Mouse (Mus musculus) retina, postnatal 7 days (tissue): ENCODE data around the gene Cxcl16.
A peak's percentile ranks its signal among the peaks of the same experiment; 100 is the strongest.
"Not testable (repeated sequence)": the region's sequence is repeated elsewhere in the genome, so short reads cannot be mapped to it uniquely, and the experiment has no call there.

Experiments
- DNase-seq: peaks from one replicate; pipeline ENCODE4 v3.0.0-alpha.2; 2012; ENCODE audit warnings: low read depth, low spot score

Cxcl16 gene

DNA sequence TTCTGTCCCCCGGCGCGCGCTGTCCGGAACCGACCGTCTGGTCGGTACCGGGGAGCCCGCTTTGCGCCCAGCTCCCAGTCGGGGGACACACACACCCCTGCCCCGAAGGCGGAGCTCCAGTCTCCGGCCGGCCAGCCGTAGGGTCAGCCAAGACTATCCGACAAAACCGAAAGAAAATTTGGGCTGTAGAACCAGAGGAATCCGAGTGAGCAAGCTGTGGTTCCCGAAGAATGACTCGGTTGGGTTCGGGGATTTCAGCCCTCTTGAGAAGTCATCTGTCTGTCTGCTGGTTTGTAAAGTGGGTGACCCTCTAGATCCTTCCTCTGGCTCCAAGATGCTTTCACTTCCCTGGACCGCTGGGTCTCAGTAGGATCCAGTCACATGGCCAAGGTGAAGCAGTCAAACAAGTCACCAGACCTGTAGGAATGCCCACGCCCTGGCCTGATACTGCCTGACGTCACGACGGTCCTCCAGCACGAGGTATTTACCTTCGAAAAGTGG lies at the start of gene Cxcl16:
TSS of gene Cxcl16 (minus strand) at position 384 of the 501 bp plus-strand sequence.
- no peak for DNase-seq

- no peak for DNase-seq
These were observed 47.3 kb upstream of the Cxcl16 start for GRCm38 (mm10) chr11:70506962-70507515.

DNA sequence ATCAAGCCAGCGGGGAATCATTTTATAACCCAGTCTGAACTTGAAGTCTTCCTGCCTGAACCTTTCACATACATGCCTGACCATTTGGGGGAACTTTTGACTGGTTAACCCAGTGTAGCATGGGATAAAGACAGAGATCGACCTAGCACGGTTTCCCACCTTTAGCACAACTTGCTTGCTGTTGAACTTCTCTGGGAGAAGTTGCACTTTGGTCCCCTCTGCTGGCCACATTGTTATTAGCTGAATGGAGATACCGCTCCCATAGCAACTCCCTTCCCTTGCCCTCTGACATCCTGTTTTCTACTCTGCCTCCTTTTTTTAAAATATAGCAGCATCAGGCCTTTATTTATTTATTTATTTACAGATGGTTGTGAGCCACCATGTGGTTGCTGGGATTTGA lies 46.6 kb upstream of the Cxcl16 start:
- DNase-seq, result peak; percentile 54

GRCm38 (mm10) chr11:70504970-70505369 lies 45.2 kb upstream of the Cxcl16 start, which contains the start of gene Tm4sf5:
Gene Tm4sf5, plus strand, starts transcription at chr11:70505244.
- DNase-seq, result no peak

DNA sequence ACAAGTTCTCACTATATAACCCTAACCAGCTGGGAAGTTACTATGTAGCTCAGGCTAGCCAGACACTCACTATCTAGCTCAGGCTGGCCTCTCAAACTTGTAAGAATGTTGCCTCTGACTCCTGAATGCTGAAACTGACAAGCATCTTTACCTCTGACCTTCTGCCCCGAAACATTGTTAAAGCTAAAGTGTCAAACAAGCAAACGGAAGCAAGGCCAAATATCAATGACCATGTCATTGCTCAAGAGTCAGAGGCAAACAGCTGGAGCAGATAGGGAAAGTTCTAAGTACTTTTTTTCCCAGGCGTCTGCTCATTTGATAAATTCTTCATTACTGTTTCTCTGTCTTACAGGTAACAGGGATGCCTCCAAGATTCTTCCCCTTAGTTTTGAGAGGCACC lies 42.2 kb upstream of the Cxcl16 start:
- no peak for DNase-seq

- DNase-seq, result no peak
These were observed 40.7 kb upstream of the Cxcl16 start for GRCm38 (mm10) chr11:70500476-70500812.

GRCm38 (mm10) chr11:70499566-70500475 lies 40.0 kb upstream of the Cxcl16 start:
- DNase-seq, result no peak

GRCm38 (mm10) chr11:70489684-70490083 lies 29.9 kb upstream of the Cxcl16 start:
- DNase-seq, result no peak

DNA sequence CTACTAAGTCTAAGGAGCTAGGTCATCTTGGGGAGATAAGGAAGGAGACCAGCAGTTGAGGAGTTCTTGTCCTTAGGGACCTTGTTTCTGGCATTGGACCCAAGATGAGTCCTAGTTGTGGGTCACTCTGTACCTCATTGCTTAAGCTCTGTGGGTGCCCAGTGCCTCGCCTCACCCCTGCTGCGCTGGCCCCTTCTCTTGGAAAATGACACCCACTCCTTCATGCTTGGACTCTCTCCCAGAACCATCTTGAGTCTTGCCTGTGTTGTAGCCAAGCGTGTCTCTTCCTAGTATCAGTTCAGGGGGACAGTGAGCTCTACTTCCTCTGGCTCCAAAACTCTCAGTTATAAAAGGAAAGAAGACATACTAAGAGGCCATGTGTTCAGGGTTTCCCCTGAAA lies 29.4 kb upstream of the Cxcl16 start:
- no peak for DNase-seq

DNA sequence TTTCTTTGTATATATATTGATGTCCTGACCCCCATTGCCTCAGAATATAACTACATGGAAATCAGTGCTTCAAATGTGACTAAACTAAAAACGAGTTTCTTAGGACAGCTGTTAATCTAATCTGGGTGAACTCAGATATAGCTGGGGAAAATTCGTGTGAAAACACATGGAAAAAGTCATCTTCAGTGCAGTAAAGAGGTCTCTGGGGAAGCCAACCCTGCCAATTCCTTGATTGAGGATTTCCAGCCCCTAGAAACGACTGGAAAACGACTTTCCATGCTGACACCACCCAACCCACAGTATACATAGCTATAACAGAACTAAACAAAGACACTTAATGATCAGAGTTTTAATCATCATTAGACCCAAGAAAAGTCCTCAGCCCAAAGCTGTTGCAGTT lies 28.0 kb upstream of the Cxcl16 start:
- DNase-seq, result no peak

- DNase-seq, result no peak
These were observed 25.7 kb upstream of the Cxcl16 start for GRCm38 (mm10) chr11:70485498-70485897.

DNA sequence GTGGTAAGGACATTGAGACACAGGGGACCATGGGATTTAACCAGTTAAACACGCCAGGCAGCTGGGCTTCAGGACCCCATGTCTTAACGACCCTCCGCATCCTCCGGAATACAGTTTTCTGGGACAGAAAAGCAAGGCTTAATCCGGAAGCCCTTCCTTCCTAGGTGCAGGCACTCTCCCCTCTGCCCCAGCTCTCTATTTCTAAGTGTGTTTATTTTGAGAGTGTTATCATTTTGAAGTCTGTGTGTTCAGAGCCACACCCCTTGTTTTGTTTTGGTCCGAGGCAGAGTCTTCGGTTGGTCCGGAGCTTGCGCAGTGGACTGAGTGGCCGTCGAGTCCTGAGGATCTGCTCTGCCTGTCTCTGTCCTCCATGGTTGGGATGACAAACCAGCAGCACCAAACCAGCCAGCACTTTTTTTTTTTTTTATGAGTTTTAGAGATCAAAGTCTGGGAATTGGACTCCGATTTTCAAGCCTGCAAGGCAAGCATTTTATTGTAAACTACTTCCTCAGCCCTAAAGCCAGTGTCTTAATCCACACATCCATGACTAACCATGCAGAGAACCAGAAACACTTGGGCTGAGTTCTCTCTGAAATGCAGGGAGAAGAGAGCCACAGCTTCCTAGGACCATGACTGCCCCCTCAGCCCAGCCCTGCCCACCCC lies 15.2 kb upstream of the Cxcl16 start:
- no peak for DNase-seq

GRCm38 (mm10) chr11:70473291-70473690 lies 13.5 kb upstream of the Cxcl16 start:
- not testable (repeated sequence) for DNase-seq

GRCm38 (mm10) chr11:70472716-70473115 lies 12.9 kb upstream of the Cxcl16 start:
- no peak for DNase-seq

- no peak for DNase-seq
These were observed 10.0 kb upstream of the Cxcl16 start for GRCm38 (mm10) chr11:70469764-70470163.

- DNase-seq, result no peak
These were observed 8.3 kb upstream of the Cxcl16 start for GRCm38 (mm10) chr11:70467902-70468619.

GRCm38 (mm10) chr11:70465824-70466223 lies 6.0 kb upstream of the Cxcl16 start:
- DNase-seq, result no peak

DNA sequence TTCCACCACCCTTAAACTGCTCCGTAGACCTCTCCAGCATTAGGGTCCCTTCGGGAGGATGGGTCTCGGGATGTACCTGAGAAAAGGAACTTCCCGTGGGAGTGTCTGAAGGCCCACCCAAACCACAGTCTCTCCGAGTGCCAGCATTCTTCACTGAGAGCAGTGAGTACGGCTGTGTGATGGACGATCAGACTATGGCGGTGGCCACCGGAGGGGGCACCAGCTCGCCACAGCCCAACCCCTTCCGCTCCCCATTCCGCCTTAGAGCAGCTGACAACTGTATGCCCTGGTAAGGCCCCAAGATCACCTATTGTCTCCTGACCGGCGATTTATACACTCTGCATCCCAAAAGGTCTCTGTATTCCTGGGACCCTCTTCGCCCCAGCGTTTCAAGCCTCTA lies 5.4 kb upstream of the Cxcl16 start:
- no peak for DNase-seq

DNA sequence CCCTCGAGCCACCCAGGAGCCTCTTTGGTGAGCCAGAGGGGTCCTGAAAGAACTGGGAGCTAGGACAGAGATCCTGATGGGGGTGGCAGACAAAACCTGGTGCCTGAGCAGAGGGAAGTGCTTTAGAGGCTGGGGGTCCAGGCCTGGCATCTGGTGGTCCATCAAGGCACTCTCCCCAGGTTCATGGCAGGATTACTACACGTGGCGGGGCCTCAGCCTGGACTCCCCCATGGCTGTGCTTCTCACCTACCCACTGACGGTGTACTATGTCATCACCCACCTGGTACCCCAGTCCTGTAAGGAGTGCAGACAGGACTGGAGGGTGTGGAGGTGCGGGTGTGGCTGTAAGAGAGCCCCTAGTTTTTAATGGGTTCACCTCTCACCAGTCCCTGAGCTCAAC lies 4.2 kb upstream of the Cxcl16 start:
- DNase-seq, result no peak

DNA sequence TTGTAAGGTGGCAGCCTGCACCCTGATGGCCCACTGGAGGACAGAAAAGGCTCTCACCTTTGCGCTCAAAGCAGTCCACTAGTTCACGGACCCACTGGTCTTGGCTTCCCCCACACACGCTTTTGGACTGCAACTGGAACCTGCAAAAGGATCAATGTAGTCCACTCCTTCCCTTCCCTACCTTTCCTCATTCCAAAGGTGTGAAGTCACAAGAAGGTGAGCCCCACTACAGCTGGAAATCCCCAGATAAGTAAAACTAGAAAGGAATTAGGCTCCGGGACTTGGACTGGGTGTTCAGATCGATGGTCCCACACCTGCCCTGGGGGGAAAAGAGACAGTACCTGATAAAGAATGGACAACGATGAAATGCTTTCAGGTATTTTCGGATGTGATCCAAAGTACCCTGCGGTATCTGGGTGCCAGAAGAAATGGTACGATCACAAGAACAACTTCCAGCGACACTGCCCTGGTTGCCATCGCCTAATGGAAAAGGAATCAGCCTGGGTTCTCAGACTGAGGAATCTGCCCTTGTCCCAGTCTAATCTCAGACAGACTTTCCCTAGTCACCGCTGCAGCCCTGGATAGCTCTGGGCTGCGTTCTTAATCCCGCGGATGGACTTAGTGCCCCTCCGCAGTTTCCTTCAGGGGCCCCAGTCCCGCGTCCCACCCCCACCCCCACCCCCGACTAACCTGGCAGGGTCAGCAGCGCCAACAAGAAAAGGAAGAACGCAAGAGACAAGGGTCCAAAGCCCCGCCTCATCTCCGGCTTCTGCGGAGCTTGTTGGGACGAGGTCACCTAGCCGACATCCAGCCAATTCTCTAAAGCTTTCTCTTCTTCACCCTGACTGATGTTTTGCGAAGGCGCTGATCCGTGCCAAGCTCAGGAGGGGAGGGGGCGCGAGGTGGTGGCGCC lies 840 bp downstream of the Cxcl16 start, which contains the start of gene Zmynd15:
TSS of gene Zmynd15 (plus strand) at position 746 of the 913 bp plus-strand sequence.
- DNase-seq, result peak; percentile 16
